Mouse (Mus musculus): ENCODE measurements around the gene Atp11b. TPM values are rescaled to one million over a fixed set of nuclear protein-coding genes. Genes with fewer than 3 reads are reported as not detected.

Gene Atp11b
- polyA plus RNA-seq, 1 experiment, result 45.4 TPM

GRCm38 (mm10) chr3:35897900-35898299 lies 144.0 kb downstream of the Atp11b start:
- no peak for TF ChIP-seq CTCF (IDR thresholded peaks at IDR 0.05; ENCODE audit: borderline replicate concordance, insufficient read depth, low read length)
- TF ChIP-seq POLR2A (IDR thresholded peaks at IDR 0.05; ENCODE audit: low read depth, low read length), result no peak
- Histone ChIP-seq H3K4me3 (ENCODE audit: insufficient read depth, low read length) (no peak overlapping the region), H3K4me1 (ENCODE audit: control insufficient read depth, insufficient read depth, low read length) (no peaks in the 10 kb centered on the region), H3K27ac (ENCODE audit: insufficient read depth, low read length) (no peak overlapping the region)

GRCm38 (mm10) chr3:35899109-35899508 lies 145.2 kb downstream of the Atp11b start:
- H3K4me1 ChIP-seq (ENCODE audit: control insufficient read depth, insufficient read depth, low read length), result no peaks in the 10 kb centered on the region
- no peak overlapping the region for H3K27ac ChIP-seq (ENCODE audit: insufficient read depth, low read length)
- TF ChIP-seq CTCF (IDR thresholded peaks at IDR 0.05; ENCODE audit: borderline replicate concordance, insufficient read depth, low read length) (no peak), POLR2A (IDR thresholded peaks at IDR 0.05; ENCODE audit: low read depth, low read length) (no peak)
- H3K4me3 ChIP-seq (ENCODE audit: insufficient read depth, low read length), result no peak overlapping the region

DNA sequence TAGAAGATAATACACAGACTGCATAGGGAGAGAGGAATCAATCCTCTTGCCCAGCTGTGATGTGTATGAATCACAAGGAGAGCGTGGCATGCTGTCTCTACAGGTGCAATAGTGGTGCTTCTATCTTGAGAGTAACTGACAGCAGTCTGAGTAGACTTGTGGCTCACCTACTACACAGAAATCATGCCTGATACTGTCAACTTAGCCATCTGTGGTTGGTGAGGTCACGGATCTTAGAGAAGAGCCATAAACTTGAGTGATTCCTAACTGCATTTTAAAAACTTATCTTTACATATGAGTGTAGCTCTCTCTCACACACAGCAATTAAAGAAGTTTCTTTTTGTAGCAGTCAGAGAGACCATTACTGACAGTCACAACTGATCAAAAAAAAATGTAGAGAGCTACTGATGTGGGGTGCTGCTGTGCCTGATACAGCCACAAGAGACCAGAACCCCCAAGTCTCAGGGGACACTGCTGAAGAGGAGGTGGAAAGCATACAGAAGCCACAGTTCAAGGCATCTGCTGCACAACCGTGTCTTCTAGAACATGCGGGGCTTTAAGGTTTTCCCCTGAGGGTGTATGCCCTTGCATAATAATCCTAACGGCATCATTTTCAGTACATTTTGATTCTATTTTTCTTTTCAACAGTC lies 146.8 kb downstream of the Atp11b start:
- H3K4me1 ChIP-seq (ENCODE audit: control insufficient read depth, insufficient read depth, low read length), result no peaks in the 10 kb centered on the region
- no peak overlapping the region for H3K4me3 ChIP-seq (ENCODE audit: insufficient read depth, low read length)
- TF ChIP-seq POLR2A (IDR thresholded peaks at IDR 0.05; ENCODE audit: low read depth, low read length) (no peak), CTCF (IDR thresholded peaks at IDR 0.05; ENCODE audit: borderline replicate concordance, insufficient read depth, low read length) (no peak)
- no peak overlapping the region for H3K27ac ChIP-seq (ENCODE audit: insufficient read depth, low read length)

Other genes starting within 250 kb of the Atp11b start
- 78.3 and 84.0 TPM in 2 replicates for gene Dcun1d1, start 183.3 kb downstream of the Atp11b start, polyA plus RNA-seq (2011; ENCODE audit: insufficient read length, low read depth, missing spikeins)
- gene Mccc1, start 246.6 kb downstream of the Atp11b start, polyA plus RNA-seq (2011; ENCODE audit: insufficient read length, low read depth, missing spikeins), result 25.7 and 27.6 TPM in 2 replicates